Mouse (Mus musculus) limb, embryonic 11.5 days (tissue): ENCODE data around the gene Upk3bl. TPM values are rescaled to one million over a fixed set of nuclear protein-coding genes. Genes with fewer than 3 reads are reported as not detected.

ENCODE experiments used
- ATAC-seq: fragments of 200-750 bp; cut with Nextera tagmentation; 2 replicates; pipeline ENCODE4 v1.8.0; 2017; ENCODE audit warnings: low read depth; ENCODE audit not compliant: insufficient number of reproducible peaks, low FRiP score, low TSS enrichment
- DNase-seq: peaks from one replicate; pipeline ENCODE4 v3.0.0-alpha.2; 2015; ENCODE audit warnings: low spot score
- H3K27ac ChIP-seq: fragments of 300-500 bp; sonication (generic); replicated peaks from 2 replicates; pipeline ENCODE4 v1.5.1; 2014; ENCODE audit warnings: low read depth, mild to moderate bottlenecking, low read length
- H3K27me3 ChIP-seq: fragments of 300-500 bp; sonication (generic); 2 replicates; pipeline ENCODE4 v1.6.1; 2014; ENCODE audit warnings: mild to moderate bottlenecking, low read length, mixed read lengths; ENCODE audit not compliant: control insufficient read depth, insufficient read depth
- H3K36me3 ChIP-seq: fragments of 300-500 bp; sonication (generic); 2 replicates; pipeline ENCODE4 v1.6.1; 2014; ENCODE audit warnings: mild to moderate bottlenecking, low read length, moderate library complexity, mixed read lengths; ENCODE audit not compliant: control insufficient read depth, insufficient read depth
- H3K4me1 ChIP-seq: fragments of 300-500 bp; sonication (generic); 2 replicates; pipeline ENCODE4 v1.6.1; 2014; ENCODE audit warnings: low read length, mixed read lengths; ENCODE audit not compliant: control insufficient read depth, insufficient read depth
- H3K4me2 ChIP-seq: fragments of 300-500 bp; sonication (generic); 2 replicates; pipeline ENCODE4 v1.6.1; 2014; ENCODE audit warnings: low read depth, mild to moderate bottlenecking, moderate library complexity; ENCODE audit not compliant: severe bottlenecking
- H3K4me3 ChIP-seq: fragments of 300-500 bp; sonication (generic); 2 replicates; pipeline ENCODE4 v1.5.1; 2014; ENCODE audit warnings: low read depth, low read length
- H3K9ac ChIP-seq: fragments of 300-500 bp; sonication (generic); 2 replicates; pipeline ENCODE4 v1.6.1; 2014; ENCODE audit warnings: mild to moderate bottlenecking, low read length
- H3K9me3 ChIP-seq: fragments of 300-500 bp; sonication (generic); 2 replicates; pipeline ENCODE4 v1.6.1; 2016; ENCODE audit warnings: low read length; ENCODE audit not compliant: control insufficient read depth
- WGBS: fragments of 180-500 bp; shearing (Covaris S2); extraction: QIAGEN DNeasy Blood & Tissue Kit; methylation state at CpG from one replicate; pipeline ENCODE4 v1.1.7; 2014; 5-methylcytosine and 5-hydroxymethylcytosine counted together
- polyA plus RNA-seq: library from polyadenylated mRNA; unstranded; fragments of >200 nt; fragmentation: Nextera tagmentation; extraction: Ambion mirVana; gene quantifications from 2 replicates; pipeline ENCODE4 v1.2.1, GENCODE M21; 2014

The Upk3bl gene
- 4.0 TPM in 2 replicates for polyA plus RNA-seq

- Histone ChIP-seq H3K9ac (no peak within 1 kb of the TSS), H3K4me1 (peaks cover 3% of the 10 kb centered on the region; the same call in 1 of the 2 replicates), H3K9me3 (no peaks in the 10 kb centered on the region), H3K27ac (no peak within 1 kb of the TSS), H3K27me3 (no peaks in the 10 kb centered on the region), H3K36me3 (no peaks in the 10 kb centered on the region), H3K4me2 (no peak within 1 kb of the TSS), H3K4me3 (no peak within 1 kb of the TSS)
- no peak for ATAC-seq
- WGBS: 93% methylated on average over 11 of the region's 11 CpGs
- no peak for DNase-seq
These were observed at the start of gene Upk3bl for GRCm38 (mm10) chr5:136054301-136055077. Upk3bl (plus strand) TSS chr5:136054492.

DNA sequence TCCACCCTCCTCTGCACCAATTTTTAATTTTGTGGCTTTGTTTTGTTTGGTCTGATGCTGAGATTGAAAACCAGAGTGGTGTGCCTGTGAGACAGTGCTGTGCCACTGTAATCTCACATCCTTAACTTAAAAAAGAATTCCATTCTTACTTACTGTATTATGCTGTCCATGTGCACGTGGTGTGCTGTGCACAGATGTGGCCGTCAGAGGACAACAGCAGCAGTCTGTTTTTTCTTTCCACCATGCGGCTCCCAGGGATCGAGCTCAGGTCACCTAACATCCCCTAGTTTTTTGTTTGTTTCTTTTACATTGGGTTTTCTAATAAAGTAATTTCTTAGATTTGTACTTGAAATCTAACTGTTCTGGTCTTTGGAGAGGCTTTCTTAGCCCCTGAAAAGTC, 49.8 kb upstream of the Upk3bl start:
- Histone ChIP-seq H3K9ac (no peak overlapping the region), H3K27me3 (no peaks in the 10 kb centered on the region), H3K9me3 (no peaks in the 10 kb centered on the region), H3K4me1 (peaks cover 3% of the 10 kb centered on the region; the same call in 1 of the 2 replicates), H3K36me3 (no peaks in the 10 kb centered on the region; the same call in 1 of the 2 replicates), H3K4me3 (no peak overlapping the region), H3K4me2 (no peak overlapping the region), H3K27ac (no peak overlapping the region)
- no peak for ATAC-seq
- no peak for DNase-seq
- WGBS: 83% methylated on average over 4 of the region's 4 CpGs

GRCm38 (mm10) chr5:136007745-136008144, 46.5 kb upstream of the Upk3bl start:
- ATAC-seq: no peak
- peaks cover 3% of the 10 kb centered on the region; the same call in 1 of the 2 replicates for H3K36me3 ChIP-seq
- H3K9ac ChIP-seq: no peak overlapping the region
- no peak overlapping the region for H3K4me3 ChIP-seq
- 81% methylated on average over 7 of the region's 7 CpGs for WGBS
- H3K4me1 ChIP-seq: 0 out of 2 replicates have a peak, but pooled peaks cover 3% of the 10 kb centered on the region
- H3K27me3 ChIP-seq: no peaks in the 10 kb centered on the region
- no peak for DNase-seq
- H3K27ac ChIP-seq: no peak overlapping the region
- no peaks in the 10 kb centered on the region for H3K9me3 ChIP-seq
- no peak overlapping the region for H3K4me2 ChIP-seq

DNA sequence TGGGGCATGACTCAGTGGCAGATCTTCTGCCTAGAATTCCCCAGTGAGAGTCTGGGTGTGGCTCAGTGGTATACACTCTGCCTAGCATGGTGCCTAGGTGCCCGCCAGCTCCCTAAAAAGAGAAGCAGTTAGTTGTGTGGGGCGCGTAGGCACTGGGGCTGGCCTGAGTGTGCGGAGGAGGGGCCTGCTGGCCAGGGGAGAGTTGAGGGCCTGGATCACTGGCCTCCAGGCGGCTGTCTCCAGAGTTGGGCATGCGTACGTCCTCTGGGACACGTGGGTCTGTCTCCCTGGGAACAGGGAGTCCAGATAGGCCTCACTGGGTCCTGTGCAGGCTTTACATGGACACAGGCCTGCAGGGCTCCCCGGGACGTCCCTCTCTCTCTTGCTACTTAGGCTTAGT, 39.4 kb upstream of the Upk3bl start:
- no peak overlapping the region for H3K4me2 ChIP-seq
- ATAC-seq (no peak), DNase-seq (no peak)
- no peak overlapping the region for H3K4me3 ChIP-seq
- H3K9me3 ChIP-seq: no peaks in the 10 kb centered on the region
- peaks cover 8% of the 10 kb centered on the region; the same call in 1 of the 2 replicates for H3K36me3 ChIP-seq
- no peaks in the 10 kb centered on the region for H3K27me3 ChIP-seq
- no peaks in the 10 kb centered on the region for H3K4me1 ChIP-seq
- no peak overlapping the region for H3K9ac ChIP-seq
- no peak overlapping the region for H3K27ac ChIP-seq
- 84% methylated on average over 10 of the region's 10 CpGs for WGBS

GRCm38 (mm10) chr5:136015586-136015985, 38.7 kb upstream of the Upk3bl start:
- Histone ChIP-seq H3K9me3 (no peaks in the 10 kb centered on the region), H3K27me3 (no peaks in the 10 kb centered on the region), H3K4me3 (no peak overlapping the region), H3K27ac (no peak overlapping the region), H3K9ac (no peak overlapping the region), H3K4me2 (no peak overlapping the region), H3K36me3 (peaks cover 8% of the 10 kb centered on the region; the same call in 1 of the 2 replicates), H3K4me1 (no peaks in the 10 kb centered on the region)
- 86% methylated on average over 10 of the region's 10 CpGs for WGBS
- DNase-seq (no peak), ATAC-seq (no peak)

DNA sequence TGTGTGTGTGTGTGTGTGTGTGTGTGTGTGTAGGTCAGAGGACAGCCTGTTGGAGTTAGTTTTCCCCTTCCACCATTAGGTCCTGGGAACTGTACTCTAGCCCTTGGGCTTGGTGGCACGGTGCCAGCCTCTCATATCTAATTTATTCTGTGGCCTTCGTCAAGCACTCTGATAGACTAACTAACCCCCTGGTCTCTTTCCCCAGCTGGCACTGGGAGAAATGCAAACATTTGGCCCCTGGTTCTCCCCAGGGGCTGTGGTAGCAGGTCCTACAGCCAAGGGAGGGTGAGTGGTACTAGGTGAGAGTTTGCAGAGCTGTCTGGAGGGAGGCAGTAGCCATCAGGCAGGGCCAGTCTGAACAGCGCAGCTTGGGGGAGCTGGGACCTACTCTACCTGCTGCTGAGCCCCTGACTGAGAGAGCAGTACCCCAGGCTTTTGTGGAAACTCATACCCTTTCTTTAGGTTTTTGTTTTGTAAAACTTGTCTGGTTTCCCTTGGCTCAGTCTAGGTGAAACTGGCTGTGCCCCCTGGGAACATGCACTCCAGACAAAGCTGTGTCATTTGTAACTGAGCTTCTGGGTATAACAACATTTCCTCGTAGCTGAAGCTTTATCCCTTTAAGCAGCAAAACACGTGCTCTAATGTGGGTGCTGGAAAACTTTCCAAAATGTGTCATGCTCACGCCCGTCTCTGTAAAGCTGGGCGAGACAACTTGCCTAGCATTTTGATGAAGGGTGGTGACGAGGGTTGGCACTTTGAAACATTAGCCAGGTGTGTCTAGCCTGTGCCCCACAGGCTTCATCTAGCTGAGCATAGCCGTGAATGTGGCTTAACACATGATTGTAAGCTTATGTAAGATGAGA, 38.0 kb upstream of the Upk3bl start:
- Histone ChIP-seq H3K36me3 (peaks cover 8% of the 10 kb centered on the region; the same call in 1 of the 2 replicates), H3K4me1 (no peaks in the 10 kb centered on the region), H3K9me3 (no peaks in the 10 kb centered on the region), H3K9ac (no peak overlapping the region), H3K4me2 (no peak overlapping the region), H3K27me3 (no peaks in the 10 kb centered on the region), H3K27ac (no peak overlapping the region), H3K4me3 (no peak overlapping the region)
- ATAC-seq (no peak), DNase-seq (no peak)
- 85% methylated on average over 10 of the region's 10 CpGs for WGBS

DNA sequence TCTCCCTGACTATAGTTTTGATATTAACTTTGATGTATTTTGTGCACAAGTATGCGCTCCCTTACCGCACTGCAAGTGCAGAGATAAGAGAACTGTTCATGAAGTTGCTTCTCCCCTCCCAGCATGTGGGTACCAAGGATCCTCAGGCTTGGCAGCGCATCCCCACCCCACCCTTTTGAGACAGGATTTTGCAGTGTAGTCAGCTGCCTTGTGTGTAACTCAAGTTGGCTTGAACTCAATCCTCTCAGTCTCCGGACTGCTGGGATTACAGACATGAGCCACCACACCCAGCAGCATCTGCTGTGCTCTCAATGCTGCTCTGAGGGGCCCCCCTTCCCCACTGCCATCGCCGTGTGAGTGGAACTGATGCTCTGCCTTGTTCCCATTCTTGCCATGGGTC, 37.0 kb upstream of the Upk3bl start:
- no peak for DNase-seq
- ATAC-seq: no peak
- H3K4me1 ChIP-seq: no peaks in the 10 kb centered on the region
- no peak overlapping the region for H3K27ac ChIP-seq
- H3K36me3 ChIP-seq: peaks cover 8% of the 10 kb centered on the region; the same call in 1 of the 2 replicates
- no peaks in the 10 kb centered on the region for H3K9me3 ChIP-seq
- H3K4me3 ChIP-seq: no peak overlapping the region
- no peak overlapping the region for H3K9ac ChIP-seq
- H3K4me2 ChIP-seq: no peak overlapping the region
- H3K27me3 ChIP-seq: no peaks in the 10 kb centered on the region
- 89% methylated on average over 6 of the region's 6 CpGs for WGBS

- Histone ChIP-seq H3K4me1 (no peaks in the 10 kb centered on the region), H3K9ac (no peak overlapping the region), H3K36me3 (peaks cover 4% of the 10 kb centered on the region; the same call in 1 of the 2 replicates), H3K4me2 (no peak overlapping the region), H3K9me3 (no peaks in the 10 kb centered on the region), H3K27ac (no peak overlapping the region), H3K4me3 (no peak overlapping the region), H3K27me3 (no peaks in the 10 kb centered on the region)
- no peak for ATAC-seq
- DNase-seq: no peak
- whole genome bisulfite sequencing: 92% methylated on average over 2 of the region's 2 CpGs
These were observed 35.6 kb upstream of the Upk3bl start for GRCm38 (mm10) chr5:136018726-136019125.
